Mouse (Mus musculus) ES-Bruce4 (cell line): ENCODE measurements around the gene Snap23.

ENCODE experiments used
- CTCF ChIP-seq: IDR thresholded peaks from one replicate; pipeline ENCODE4 v1.8.1; 2011; ENCODE audit warnings: low read depth, low read length
- EP300 ChIP-seq: IDR thresholded peaks from 2 replicates; pipeline ENCODE4 v1.6.1; 2011; ENCODE audit warnings: low read depth, low read length; ENCODE audit not compliant: insufficient read depth
- POLR2A ChIP-seq: IDR thresholded peaks from one replicate; pipeline ENCODE4 v1.8.1; 2011; ENCODE audit warnings: low read length; ENCODE audit not compliant: insufficient read depth

- TF ChIP-seq CTCF (no peak), POLR2A (no peak), EP300 (no peak)
These were observed 2.1 kb upstream of the Snap23 start for GRCm38 (mm10) chr2:120565363-120565762.
